9 mouse cellular contexts compared by ENCODE assay signal in genomic region chr3:129680258-129680657, GRCm38 (mm10).
A peak's percentile ranks its signal among the peaks of the same experiment; 100 is the strongest.
DNase-seq lines count a peak whose midpoint lies in the region; ATAC-seq and TF ChIP-seq lines count a peak whose summit lies in the region.
"Had no signal": no experiment of that assay in that cellular context is flagged by ENCODE, and none has a peak within 500 bp of the region (broad histone marks: within the 10 kb centered on the region; RNA-seq: fewer than 3 reads in every experiment).

No protein-coding gene starts in this region.

- H3K4me3 ChIP-seq in cortical plate, adult 2 months (ENCODE audit: insufficient read depth, low read length): no peak overlapping the region
- H3K4me3 ChIP-seq in layer of hippocampus, adult 2 months: no peak overlapping the region
- H3K4me3 ChIP-seq in forebrain, embryonic 11.5 days (ENCODE audit: low read depth, low read length): no peak overlapping the region

- H3K27me3 ChIP-seq in forebrain, embryonic 11.5 days (ENCODE audit: control insufficient read depth, insufficient read depth, low read length): no peaks in the 10 kb centered on the region

- TF ChIP-seq POLR2A in cortical plate, adult 2 months (IDR thresholded peaks at IDR 0.05; ENCODE audit: extremely low read depth, insufficient read depth, low read length): no peak

- no peaks in the 10 kb centered on the region for H3K9me3 ChIP-seq in forebrain, embryonic 11.5 days (ENCODE audit: control insufficient read depth, low read length)

- WGBS in forebrain, embryonic 11.5 days: 79% methylated on average over 5 of the region's 5 CpGs

- peak; percentile 42; the same call in 1 of the 2 replicates for TF ChIP-seq CTCF in cortical plate, adult 2 months (IDR thresholded peaks at IDR 0.05; ENCODE audit: extremely low read depth, insufficient read depth, low read length)
- TF ChIP-seq CTCF in layer of hippocampus, adult 2 months (conservative IDR thresholded peaks at IDR 0.05): peak; percentile 67

- H3K4me2 ChIP-seq in forebrain, embryonic 11.5 days (ENCODE audit: low read depth, low read length, severe bottlenecking): no peak overlapping the region

- H3K4me1 ChIP-seq in cortical plate, adult 2 months (ENCODE audit: control insufficient read depth, insufficient read depth, low read length): no peaks in the 10 kb centered on the region
- no peaks in the 10 kb centered on the region for H3K4me1 ChIP-seq in forebrain, embryonic 11.5 days (replicated peaks; ENCODE audit: control insufficient read depth, insufficient read depth, low read length)

- no peak for ATAC-seq in forebrain, embryonic 11.5 days (replicated peaks; ENCODE audit: low FRiP score)

- H3K9ac ChIP-seq in forebrain, embryonic 11.5 days (ENCODE audit: low read length): no peak overlapping the region

- no peaks in the 10 kb centered on the region for H3K36me3 ChIP-seq in forebrain, embryonic 11.5 days (ENCODE audit: control insufficient read depth, insufficient read depth, low read length)

- H3K27ac ChIP-seq in cortical plate, adult 2 months (ENCODE audit: insufficient read depth, low read length): no peak overlapping the region
- H3K27ac ChIP-seq in layer of hippocampus, adult 2 months: no peak overlapping the region
- no peak overlapping the region for H3K27ac ChIP-seq in forebrain, embryonic 11.5 days (ENCODE audit: low read depth, low read length)

- DNase-seq in cerebellum, postnatal 10 days: peak; percentile 57 to 64
- DNase-seq in cerebellum, postnatal 36 days: no peak
- DNase-seq in kidney, postnatal 14 days: peak; percentile 36
- no peak for DNase-seq in kidney, adult 9 months
- no peak for DNase-seq in layer of hippocampus, adult 2 months (ENCODE audit: low spot score in 2 of 2)
- DNase-seq in Muller cell, postnatal 12 days (ENCODE audit: inconsistent ontology term): no peak
- DNase-seq in forebrain, embryonic 11.5 days (ENCODE audit: low spot score): no peak
- DNase-seq: cerebellum, adult 9-11 months had no signal

Comparison
In these comparisons a context has a peak if more than half of its experiments do, and no peak if none do; other contexts are left out.
1. DNase-seq: peak in cerebellum, postnatal 10 days (2 of 2) and kidney, postnatal 14 days (single experiment); none in cerebellum, postnatal 36 days (0 of 2), kidney, adult 9 months (single experiment), layer of hippocampus, adult 2 months (0 of 2), Muller cell, postnatal 12 days (single experiment) and forebrain, embryonic 11.5 days (single experiment).